Mouse (Mus musculus) leukemia stem cell, adult 10-12 weeks (primary cell): Measurements from ENCODE around the gene Tdrd1. TPM values are rescaled to one million over a fixed set of nuclear protein-coding genes. Genes with fewer than 3 reads are reported as not detected.

ENCODE experiments used
- polyA plus RNA-seq: library from polyadenylated mRNA; stranded (reverse); fragments of >175 nt; gene quantifications from 2 replicates; pipeline ENCODE4 v1.2.3, GENCODE M21; 2012; ENCODE audit warnings: low replicate concordance

Tdrd1 gene
- not detected in 2 replicates for polyA plus RNA-seq

DNA sequence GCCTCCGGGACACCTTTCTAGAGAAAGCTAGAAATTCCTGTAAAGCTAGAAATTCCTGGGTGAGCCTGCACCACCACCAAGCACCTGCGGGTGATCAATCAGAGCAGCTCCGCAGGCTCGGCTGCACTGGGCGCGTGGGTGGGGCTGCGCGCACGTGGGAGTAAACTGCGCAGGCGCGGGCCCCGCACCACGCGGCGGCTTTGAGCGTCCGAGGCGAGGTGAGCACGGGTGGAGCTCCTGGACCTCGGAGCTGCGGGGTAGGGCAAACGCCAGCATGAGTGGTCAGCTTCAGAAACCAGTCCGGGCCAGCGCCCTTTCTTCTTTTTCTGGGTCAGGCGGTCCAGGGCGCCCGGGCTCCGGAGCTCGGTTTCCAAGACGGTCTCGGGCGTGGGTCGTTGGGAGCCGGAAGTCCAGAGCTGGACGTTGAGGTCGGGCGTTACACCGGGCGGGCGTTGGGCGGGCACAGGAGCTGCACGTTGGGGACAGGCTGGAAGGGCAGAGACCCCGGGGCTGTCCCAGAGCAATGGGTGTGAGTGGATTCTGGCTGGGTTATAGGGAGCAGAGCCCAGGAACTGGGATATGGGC, at the start of gene Tdrd1:
Tdrd1 (plus strand) TSS at position 163 of the 585 bp plus-strand sequence.

DNA sequence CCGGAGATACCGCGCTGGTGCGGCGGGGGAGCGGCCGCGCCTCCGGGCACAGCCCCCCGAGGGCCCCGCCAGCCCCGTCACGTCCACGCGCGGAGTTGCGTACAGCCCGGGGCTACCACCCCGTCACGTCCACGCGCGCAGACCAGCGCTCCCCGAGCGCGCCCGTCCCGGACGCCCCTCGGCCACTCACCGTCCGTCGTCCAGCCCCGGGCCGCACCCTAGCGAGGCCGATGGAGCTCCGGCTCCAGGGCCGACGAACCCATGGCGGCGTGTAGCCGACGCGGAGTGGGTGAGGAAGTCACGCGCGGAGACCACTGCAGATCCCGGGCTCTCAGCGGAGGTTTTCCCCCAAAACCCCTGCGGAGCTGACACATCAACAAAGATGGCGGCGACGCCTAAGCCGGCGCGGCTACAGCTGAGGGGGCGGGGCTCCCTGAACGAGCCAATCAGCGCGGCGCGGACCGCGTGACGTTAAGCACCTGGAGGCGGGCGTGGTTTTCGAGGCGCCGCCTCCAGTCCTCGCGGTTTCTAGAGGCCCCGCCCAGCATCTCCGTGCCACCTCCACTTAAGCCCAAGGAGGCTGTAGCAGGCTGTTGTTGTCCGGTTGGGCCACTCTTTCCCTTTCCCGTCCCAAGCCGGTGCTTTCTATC, 4.1 kb upstream of the Tdrd1 start, which contains the start of gene Ccdc186:
Ccdc186 (minus strand) TSS at position 393 of the 650 bp plus-strand sequence.

DNA sequence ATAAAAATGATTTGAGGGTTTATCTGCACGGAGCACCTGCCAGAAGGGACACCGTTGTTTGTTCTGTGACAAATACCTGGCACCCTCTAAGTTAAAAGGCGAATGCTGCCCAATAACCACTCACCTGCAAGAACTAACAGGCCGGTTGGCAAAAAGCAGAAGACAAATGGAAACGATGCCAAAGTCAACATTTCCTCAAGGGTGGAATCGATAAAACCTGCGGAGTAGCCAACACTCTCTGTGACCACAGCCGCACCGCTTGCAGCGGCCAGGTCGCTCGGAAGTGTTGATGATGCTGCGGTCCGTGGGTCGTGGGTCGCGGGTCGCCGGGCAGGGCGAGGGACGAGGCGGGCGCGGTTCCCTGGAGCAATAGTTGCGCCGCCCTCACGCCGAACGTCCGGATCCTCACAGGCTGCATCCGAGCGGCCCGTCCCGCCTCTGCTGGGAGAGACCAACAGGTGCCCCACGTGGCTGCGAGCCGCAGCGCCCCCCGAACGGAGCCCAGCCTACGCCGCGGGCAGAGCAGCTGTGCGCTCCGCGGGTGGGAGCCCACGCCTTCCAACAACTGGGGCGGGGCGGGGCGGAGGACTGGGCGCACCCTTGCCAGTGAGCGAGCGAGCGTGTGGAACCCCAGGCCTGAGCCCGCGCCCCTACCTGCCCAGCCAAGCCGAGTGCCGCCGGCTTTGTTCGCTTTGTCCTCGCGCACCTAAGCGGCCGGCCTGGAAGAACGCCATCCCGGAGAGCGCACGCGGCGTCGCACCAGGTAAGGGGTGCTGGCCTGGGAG, 48.0 kb downstream of the Tdrd1 start, which contains the start of gene Vwa2:
Vwa2 (plus strand) TSS at position 434 of the 785 bp plus-strand sequence.

Other genes starting within 250 kb of the Tdrd1 start
- 3.4 TPM in 2 replicates for gene Adrb1, start 104.0 kb upstream of the Tdrd1 start, polyA plus RNA-seq
- gene Ccdc186, start 4.0 kb upstream of the Tdrd1 start, polyA plus RNA-seq = 0.20 and 1.2 TPM in 2 replicates
- not detected in 2 replicates for gene Vwa2, start 48.0 kb downstream of the Tdrd1 start, polyA plus RNA-seq
- gene Afap1l2, start 182.0 kb downstream of the Tdrd1 start, polyA plus RNA-seq = 0.53 and 0.64 TPM in 2 replicates